Comparison of ENCODE assay signal across 9 mouse cellular contexts in genomic region chr5:25496652-25497051, GRCm38 (mm10). TPM values are rescaled to one million over a fixed set of nuclear protein-coding genes. Genes with fewer than 3 reads are reported as not detected.
A peak's percentile ranks its signal among the peaks of the same experiment; 100 is the strongest.
DNase-seq lines count a peak whose midpoint lies in the region; ATAC-seq and TF ChIP-seq lines count a peak whose summit lies in the region.
"Had no signal": no experiment of that assay in that cellular context is flagged by ENCODE, and none has a peak within 500 bp of the region (broad histone marks: within the 10 kb centered on the region; RNA-seq: fewer than 3 reads in every experiment).

No protein-coding gene starts in this region.

- H3K36me3 ChIP-seq in megakaryocyte, embryonic 14.5 days (replicated peaks; ENCODE audit: low read length): peaks cover 7% of the 10 kb centered on the region
- H3K36me3 ChIP-seq in limb, embryonic 13.5 days: no peaks in the 10 kb centered on the region
- H3K36me3 ChIP-seq in stomach, embryonic 15.5 days: no peaks in the 10 kb centered on the region
- H3K36me3 ChIP-seq in thymus, adult 2 months (ENCODE audit: control insufficient read depth, insufficient read depth, low read length): no peaks in the 10 kb centered on the region

- no peak for TF ChIP-seq POLR2A in thymus, adult 2 months (IDR thresholded peaks at IDR 0.05; ENCODE audit: control insufficient read depth, extremely low read depth, insufficient read depth, low read length, poor library complexity)

- no peaks in the 10 kb centered on the region for H3K27me3 ChIP-seq in megakaryocyte, embryonic 14.5 days (replicated peaks)
- no peaks in the 10 kb centered on the region for H3K27me3 ChIP-seq in limb, embryonic 13.5 days
- no peaks in the 10 kb centered on the region for H3K27me3 ChIP-seq in stomach, embryonic 15.5 days (replicated peaks)
- H3K27me3 ChIP-seq in thymus, adult 2 months (ENCODE audit: control insufficient read depth, insufficient read depth, low read length): no peaks in the 10 kb centered on the region

- 26% methylated on average over 2 of the region's 2 CpGs for WGBS in limb, embryonic 13.5 days
- 28% methylated on average over 2 of the region's 2 CpGs for WGBS in stomach, embryonic 15.5 days
- 61% methylated on average over 2 of the region's 2 CpGs for WGBS in thymus, adult 2 months

- TF ChIP-seq CTCF in thymus, adult 2 months (IDR thresholded peaks at IDR 0.05; ENCODE audit: borderline replicate concordance, control insufficient read depth, extremely low read depth, insufficient read depth, low read length, poor library complexity): no peak

- H3K9me3 ChIP-seq in megakaryocyte, embryonic 14.5 days: no peaks in the 10 kb centered on the region
- H3K9me3 ChIP-seq in limb, embryonic 13.5 days: no peaks in the 10 kb centered on the region
- H3K9me3 ChIP-seq in stomach, embryonic 15.5 days: no peaks in the 10 kb centered on the region

- peak; percentile 33 for DNase-seq in cerebellum, adult 9-10 months
- no peak for DNase-seq in cerebellum, adult 8-10 months
- no peak for DNase-seq in thymus, adult 2 months
- DNase-seq in cerebellum, adult 9-11 months: no peak

- peak overlapping the region; percentile 74 for H3K4me2 ChIP-seq in limb, embryonic 13.5 days (replicated peaks)
- peak overlapping the region; percentile 71 for H3K4me2 ChIP-seq in stomach, embryonic 15.5 days

- no peak for ATAC-seq in megakaryocyte, adult 5-6 weeks (ENCODE audit: poor library complexity, severe bottlenecking)
- no peak for ATAC-seq in limb, embryonic 13.5 days (ENCODE audit: low FRiP score, low read depth)
- ATAC-seq in stomach, embryonic 15.5 days (ENCODE audit: insufficient read depth, low FRiP score, low read depth): no peak

- no peak overlapping the region for H3K27ac ChIP-seq in limb, embryonic 13.5 days
- H3K27ac ChIP-seq in stomach, embryonic 15.5 days: no peak overlapping the region
- H3K27ac ChIP-seq in thymus, adult 2 months (ENCODE audit: control insufficient read depth, insufficient read depth, low read length): no peak overlapping the region

- peak overlapping the region; percentile 99 for H3K4me3 ChIP-seq in megakaryocyte, embryonic 14.5 days (replicated peaks)
- H3K4me3 ChIP-seq in limb, embryonic 13.5 days: peak overlapping the region; percentile 92
- peak overlapping the region; percentile 94 for H3K4me3 ChIP-seq in stomach, embryonic 15.5 days (replicated peaks)
- no peak overlapping the region for H3K4me3 ChIP-seq in thymus, adult 2 months (ENCODE audit: control insufficient read depth, insufficient read depth, low read length)

- peaks cover 47% of the 10 kb centered on the region for H3K4me1 ChIP-seq in megakaryocyte, embryonic 14.5 days
- peaks cover 18% of the 10 kb centered on the region for H3K4me1 ChIP-seq in limb, embryonic 13.5 days
- 0 out of 2 replicates have a peak, but pooled peaks cover 2% of the 10 kb centered on the region for H3K4me1 ChIP-seq in stomach, embryonic 15.5 days
- 0 out of 2 replicates have a peak, but pooled peaks cover 5% of the 10 kb centered on the region for H3K4me1 ChIP-seq in thymus, adult 2 months (replicated peaks; ENCODE audit: control insufficient read depth, insufficient read depth, low read length)

- H3K9ac ChIP-seq in limb, embryonic 13.5 days: peak overlapping the region; percentile 94
- H3K9ac ChIP-seq in stomach, embryonic 15.5 days: no peak overlapping the region

RNA-seq across cellular contexts. Expression of gene Kmt2c, which starts 1.9 kb away (rescaled TPM):
- polyA plus RNA-seq in megakaryocyte, embryonic 14.5 days (2012; ENCODE audit: insufficient read depth, low replicate concordance): 2.2 and 7.1 TPM in 2 replicates
- 47.2 and 57.6 TPM in 2 replicates for total RNA-seq in megakaryocyte, adult 5-6 weeks (2015)
- 43.5 and 58.5 TPM in 2 replicates for total RNA-seq in megakaryocyte, adult 5-6 weeks (2017)
- polyA plus RNA-seq in limb, embryonic 13.5 days (2015; fragmentation: Nextera tagmentation; extraction: Ambion mirVana): 13.8 and 15.0 TPM in 2 replicates
- polyA plus RNA-seq in stomach, embryonic 15.5 days (2015; fragmentation: Nextera tagmentation; extraction: Ambion mirVana): 13.4 and 14.2 TPM in 2 replicates
- 41.7 and 42.6 TPM in 2 replicates for polyA plus RNA-seq in thymus, adult 2 months (2012; rRNA removed)

RNA-seq across cellular contexts. Expression of gene Cct8l1, which starts 19.2 kb away (rescaled TPM):
- polyA plus RNA-seq in megakaryocyte, embryonic 14.5 days (2012; ENCODE audit: insufficient read depth, low replicate concordance): not detected in 2 replicates
- not detected in 2 replicates for total RNA-seq in megakaryocyte, adult 5-6 weeks (2015)
- total RNA-seq in megakaryocyte, adult 5-6 weeks (2017): 0.11 TPM in 1 of 2 replicates, not detected in the other
- polyA plus RNA-seq in limb, embryonic 13.5 days (2015; fragmentation: Nextera tagmentation; extraction: Ambion mirVana): 0.09 TPM in 1 of 2 replicates, not detected in the other
- 0.09 TPM in 1 of 2 replicates, not detected in the other for polyA plus RNA-seq in stomach, embryonic 15.5 days (2015; fragmentation: Nextera tagmentation; extraction: Ambion mirVana)
- 0.08 TPM in 2 replicates for polyA plus RNA-seq in thymus, adult 2 months (2012; rRNA removed)
- polyA plus RNA-seq: C2C12 had no signal
